Mouse (Mus musculus) liver, embryonic 14.5 days (tissue): Measurements from ENCODE around the gene Upb1. TPM values are rescaled to one million over a fixed set of nuclear protein-coding genes. Genes with fewer than 3 reads are reported as not detected.

Experiments used
- ATAC-seq: fragments of 200-750 bp; cut with Nextera tagmentation; 2 replicates; pipeline ENCODE4 v1.8.0; 2017; ENCODE audit warnings: moderate number of reproducible peaks, mild to moderate bottlenecking, moderate library complexity; ENCODE audit not compliant: insufficient read depth
- DNase-seq, 3 experiments: peaks; one replicate each; pipeline ENCODE4 v3.0.0-alpha.2; 2012 to 2013; ENCODE audit warnings: low read depth in 3 of 3, low spot score in 3 of 3
- H3K27ac ChIP-seq: fragments of 300-500 bp; sonication (generic); 2 replicates; pipeline ENCODE4 v1.5.1; 2014; ENCODE audit warnings: moderate library complexity, mild to moderate bottlenecking, control low read depth, inconsistent platforms
- H3K27me3 ChIP-seq: fragments of 300-500 bp; sonication (generic); 2 replicates; pipeline ENCODE4 v1.6.1; 2014; ENCODE audit warnings: mild to moderate bottlenecking, low read length, moderate library complexity; ENCODE audit not compliant: control insufficient read depth, insufficient read depth
- H3K36me3 ChIP-seq: fragments of 300-500 bp; sonication (generic); replicated peaks from 2 replicates; pipeline ENCODE4 v1.6.1; 2014; ENCODE audit warnings: low read depth; ENCODE audit not compliant: control insufficient read depth, insufficient read depth
- H3K4me1 ChIP-seq, 2 experiments: fragments of 200-500 bp in 1 of 2; fragments of 300-500 bp in 1 of 2; sonication (generic) in 1 of 2; replicated peaks; 2 replicates each; pipeline ENCODE4 v1.6.1; 2012 to 2014; ENCODE audit warnings: antibody characterized with exemption in 1 of 2, inconsistent platforms in 1 of 2, low read length in 1 of 2; ENCODE audit not compliant: control insufficient read depth in 2 of 2, insufficient read depth in 2 of 2
- H3K4me2 ChIP-seq: fragments of 300-500 bp; sonication (generic); 2 replicates; pipeline ENCODE4 v1.6.1; 2014; ENCODE audit warnings: low read depth, mild to moderate bottlenecking, control low read depth, moderate library complexity
- H3K4me3 ChIP-seq, 2 experiments: fragments of 200-500 bp in 1 of 2; fragments of 300-500 bp in 1 of 2; sonication (generic) in 1 of 2; 2 replicates each; pipeline ENCODE4 v1.5.1; 2012 to 2014; ENCODE audit warnings: low read depth in 2 of 2, low read length in 2 of 2, mild to moderate bottlenecking in 2 of 2, control low read depth in 1 of 2, inconsistent platforms in 1 of 2, moderate library complexity in 1 of 2; ENCODE audit not compliant: insufficient read depth in 1 of 2
- H3K9ac ChIP-seq: fragments of 300-500 bp; sonication (generic); replicated peaks from 2 replicates; pipeline ENCODE4 v1.6.1; 2014; ENCODE audit warnings: mild to moderate bottlenecking, control low read depth, moderate library complexity
- H3K9me3 ChIP-seq: fragments of 300-500 bp; sonication (generic); 2 replicates; pipeline ENCODE4 v1.6.1; 2016; ENCODE audit warnings: low read length, mixed read lengths; ENCODE audit not compliant: control insufficient read depth
- CTCF ChIP-seq: IDR thresholded peaks from 2 replicates; pipeline ENCODE4 v1.5.1; 2016; ENCODE audit warnings: antibody characterized with exemption, low read depth, control low read depth
- EP300 ChIP-seq: IDR thresholded peaks from 2 replicates; pipeline ENCODE4 v1.6.1; 2016; ENCODE audit warnings: antibody characterized with exemption, low read depth
- WGBS: fragments of 180-500 bp; shearing (Covaris S2); extraction: QIAGEN DNeasy Blood & Tissue Kit; methylation state at CpG from one replicate; pipeline ENCODE4 v1.1.7; 2014; ENCODE audit not compliant: insufficient replicate concordance; 5-methylcytosine and 5-hydroxymethylcytosine counted together
- polyA plus RNA-seq, 2 experiments: library from polyadenylated mRNA; depleted of rRNA in 1 of 2; stranded (reverse) in 1 of 2; unstranded in 1 of 2; fragments of >200 nt; fragmentation: Nextera tagmentation in 1 of 2; extraction: Ambion mirVana in 1 of 2; gene quantifications; 2 replicates each; pipeline versions ENCODE4 v1.2.1 to v1.2.3; 2012 to 2014

Gene Upb1
- polyA plus RNA-seq, 2 experiments = 8.8 to 20.1 TPM

DNA sequence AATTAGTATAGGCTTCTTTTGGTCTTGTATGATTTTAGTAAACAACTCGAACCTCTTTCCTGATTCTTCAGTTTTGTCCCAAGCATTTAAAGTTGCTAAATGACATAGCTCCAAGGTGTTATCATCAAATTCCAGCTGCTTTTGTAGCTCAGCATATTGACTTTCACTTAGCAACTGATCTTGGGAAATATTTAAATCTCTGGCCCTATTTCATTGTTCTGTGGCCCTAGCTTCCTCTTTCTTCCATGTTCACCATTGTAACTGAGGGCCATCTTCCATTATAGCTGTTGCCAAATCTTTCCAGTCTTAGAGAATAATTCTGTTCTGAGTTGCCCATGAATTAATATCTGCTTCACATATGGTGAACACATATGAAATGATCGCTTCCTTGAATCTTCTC is 89.8 kb downstream of the Upb1 start:
- DNase-seq (no peak), ATAC-seq (no peak)
- TF ChIP-seq EP300 (no peak), CTCF (no peak)
- Histone ChIP-seq H3K4me2 (no peak overlapping the region), H3K27ac (no peak overlapping the region), H3K4me1 (0 out of 4 replicates have a peak, but pooled peaks cover 0 to 3% of the 10 kb centered on the region in 2 experiments), H3K4me3 (no peak overlapping the region), H3K9me3 (no peaks in the 10 kb centered on the region), H3K9ac (no peak overlapping the region), H3K27me3 (no peaks in the 10 kb centered on the region), H3K36me3 (no peaks in the 10 kb centered on the region)
- 47% methylated on average over 2 of the region's 2 CpGs for WGBS

Other genes with a start within 250 kb of the Upb1 start
- gene Specc1l, start 189.0 kb upstream of the Upb1 start, polyA plus RNA-seq (2012; rRNA removed) = 3.1 and 3.9 TPM in 2 replicates
- gene Specc1l, start 189.0 kb upstream of the Upb1 start, polyA plus RNA-seq (2014; fragmentation: Nextera tagmentation; extraction: Ambion mirVana) = 3.1 and 3.4 TPM in 2 replicates
- 1.5 and 1.7 TPM in 2 replicates for gene Adora2a, start 84.2 kb upstream of the Upb1 start, polyA plus RNA-seq (2012; rRNA removed)
- 1.9 and 2.3 TPM in 2 replicates for gene Adora2a, start 84.2 kb upstream of the Upb1 start, polyA plus RNA-seq (2014; fragmentation: Nextera tagmentation; extraction: Ambion mirVana)
- 19.4 and 60.5 TPM in 2 replicates for gene Snrpd3, start 116.4 kb downstream of the Upb1 start, polyA plus RNA-seq (2012; rRNA removed)
- gene Snrpd3, start 116.4 kb downstream of the Upb1 start, polyA plus RNA-seq (2014; fragmentation: Nextera tagmentation; extraction: Ambion mirVana) = 82.2 and 90.3 TPM in 2 replicates
- 37.3 and 38.7 TPM in 2 replicates for gene Gucd1, start 116.9 kb downstream of the Upb1 start, polyA plus RNA-seq (2012; rRNA removed)
- 58.5 and 66.0 TPM in 2 replicates for gene Gucd1, start 116.9 kb downstream of the Upb1 start, polyA plus RNA-seq (2014; fragmentation: Nextera tagmentation; extraction: Ambion mirVana)
- 0.04 TPM in 2 replicates for gene Lrrc75b, start 159.2 kb downstream of the Upb1 start, polyA plus RNA-seq (2012; rRNA removed)
- gene Lrrc75b, start 159.2 kb downstream of the Upb1 start, polyA plus RNA-seq (2014; fragmentation: Nextera tagmentation; extraction: Ambion mirVana) = not detected in 2 replicates
- gene Ggt1, start 160.5 kb downstream of the Upb1 start, polyA plus RNA-seq (2012; rRNA removed) = 4.3 and 5.8 TPM in 2 replicates
- 5.2 and 6.6 TPM in 2 replicates for gene Ggt1, start 160.5 kb downstream of the Upb1 start, polyA plus RNA-seq (2014; fragmentation: Nextera tagmentation; extraction: Ambion mirVana)
- gene Ggt5, start 188.2 kb downstream of the Upb1 start, polyA plus RNA-seq (2012; rRNA removed) = 0.65 and 1.4 TPM in 2 replicates
- gene Ggt5, start 188.2 kb downstream of the Upb1 start, polyA plus RNA-seq (2014; fragmentation: Nextera tagmentation; extraction: Ambion mirVana) = 0.27 and 0.57 TPM in 2 replicates
- 0.84 and 1.2 TPM in 2 replicates for gene Susd2, start 242.9 kb downstream of the Upb1 start, polyA plus RNA-seq (2012; rRNA removed)
- gene Susd2, start 242.9 kb downstream of the Upb1 start, polyA plus RNA-seq (2014; fragmentation: Nextera tagmentation; extraction: Ambion mirVana) = 1.0 and 1.6 TPM in 2 replicates